Mouse (Mus musculus) myocyte (in vitro differentiated cells): ENCODE data around the gene Sh3d21. TPM values are rescaled to one million over a fixed set of nuclear protein-coding genes. Genes with fewer than 3 reads are reported as not detected.

ENCODE experiments used
- H3K27me3 ChIP-seq: one replicate; pipeline ENCODE4 v1.6.1; 2011; ENCODE audit not compliant: control insufficient read depth, insufficient read depth, insufficient read length
- H3K36me3 ChIP-seq: one replicate; pipeline ENCODE4 v1.6.1; 2011; ENCODE audit not compliant: control insufficient read depth, insufficient read depth
- H3K4me2 ChIP-seq: one replicate; pipeline ENCODE4 v1.6.1; 2011; ENCODE audit warnings: low read depth, control low read depth
- H3K4me3 ChIP-seq: one replicate; pipeline ENCODE4 v1.5.1; 2011; ENCODE audit warnings: mild to moderate bottlenecking, control low read depth, moderate library complexity
- H3K79me2 ChIP-seq: one replicate; pipeline ENCODE4 v1.6.1; 2011; ENCODE audit not compliant: control insufficient read depth, insufficient read depth
- H3ac ChIP-seq: one replicate; pipeline ENCODE4 v1.6.1; 2011; ENCODE audit not compliant: control insufficient read depth, insufficient read length
- CEBPB ChIP-seq: IDR thresholded peaks from 2 replicates; pipeline ENCODE4 v1.6.1; 2011; ENCODE audit warnings: mild to moderate bottlenecking, moderate library complexity; ENCODE audit not compliant: poor library complexity, insufficient read depth, severe bottlenecking
- E2F4 ChIP-seq: IDR thresholded peaks from one replicate; pipeline ENCODE4 v1.6.1; 2011; ENCODE audit warnings: mild to moderate bottlenecking, control low read depth, moderate library complexity; ENCODE audit not compliant: insufficient read depth
- MAX ChIP-seq: IDR thresholded peaks from one replicate; pipeline ENCODE4 v1.6.1; 2011; ENCODE audit warnings: low read depth, mild to moderate bottlenecking, control low read depth
- MYOD1 ChIP-seq, 3 experiments: IDR thresholded peaks; one replicate each; pipeline ENCODE4 v1.6.1; 2011; ENCODE audit warnings: control low read depth in 2 of 3, low read depth in 2 of 3, mild to moderate bottlenecking in 2 of 3, moderate library complexity in 1 of 3; ENCODE audit not compliant: insufficient read length in 2 of 3, control insufficient read depth in 1 of 3
- MYOG ChIP-seq, 3 experiments: IDR thresholded peaks; one replicate each; pipeline ENCODE4 v1.6.1; 2011; ENCODE audit warnings: control low read depth in 2 of 3, low read depth in 2 of 3, mild to moderate bottlenecking in 2 of 3; ENCODE audit not compliant: insufficient read length in 2 of 3, control insufficient read depth in 1 of 3, insufficient read depth in 1 of 3
- POLR2A ChIP-seq: IDR thresholded peaks from one replicate; pipeline ENCODE4 v1.6.1; 2011; ENCODE audit warnings: low read depth, mild to moderate bottlenecking, control low read depth, moderate library complexity; ENCODE audit not compliant: insufficient read length
- POLR2AphosphoS2 ChIP-seq: IDR thresholded peaks from one replicate; pipeline ENCODE4 v1.6.1; 2011; ENCODE audit warnings: low read depth, control low read depth; ENCODE audit not compliant: insufficient read length
- REST ChIP-seq: IDR thresholded peaks from one replicate; pipeline ENCODE4 v1.6.1; 2011; ENCODE audit warnings: mild to moderate bottlenecking, control low read depth, moderate library complexity; ENCODE audit not compliant: insufficient read depth, insufficient read length
- SRF ChIP-seq: IDR thresholded peaks from one replicate; pipeline ENCODE4 v1.6.1; 2011; ENCODE audit warnings: low read depth; ENCODE audit not compliant: control insufficient read depth, insufficient read length
- TCF12 ChIP-seq: IDR thresholded peaks from one replicate; pipeline ENCODE4 v1.6.1; 2011; ENCODE audit warnings: mild to moderate bottlenecking, control low read depth; ENCODE audit not compliant: poor library complexity, insufficient read depth, severe bottlenecking
- TCF3 ChIP-seq: IDR thresholded peaks from one replicate; pipeline ENCODE4 v1.6.1; 2011; ENCODE audit warnings: low read depth, control low read depth; ENCODE audit not compliant: insufficient read length
- USF1 ChIP-seq: IDR thresholded peaks from one replicate; pipeline ENCODE4 v1.6.1; 2011; ENCODE audit warnings: low read depth, mild to moderate bottlenecking, control low read depth, moderate library complexity
- polyA plus RNA-seq: library from polyadenylated mRNA; unstranded; fragments of >200 nt; fragmentation: generic; extraction: Trizol; gene quantifications from one replicate; pipeline ENCODE4 v1.2.1, GENCODE M21; 2012; ENCODE audit warnings: missing spikeins

The Sh3d21 gene
- polyA plus RNA-seq, 1 experiment: 0.23 TPM

DNA sequence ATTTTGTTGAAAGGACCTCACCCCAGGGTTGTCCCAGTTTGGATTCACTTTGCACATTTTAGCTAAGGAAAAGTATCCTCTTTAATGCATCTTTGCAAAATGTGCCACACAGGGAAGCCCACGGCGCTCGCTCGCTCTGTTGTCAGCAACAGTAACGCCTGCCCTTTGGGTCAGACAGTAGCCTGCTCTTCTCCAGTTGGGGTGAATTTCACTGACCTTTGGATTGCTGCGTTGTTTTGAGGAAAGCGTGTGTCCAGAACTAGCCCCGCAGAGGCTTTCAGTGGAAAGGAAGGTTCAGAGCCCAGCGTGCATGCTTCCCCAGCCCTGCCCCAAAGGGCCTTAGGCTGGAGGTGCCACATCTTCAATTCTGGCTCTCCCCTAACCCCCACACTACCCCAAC lies 47.9 kb downstream of the Sh3d21 start:
- peak overlapping the region; percentile 10 for H3K4me2 ChIP-seq
- H3K36me3 ChIP-seq: peaks cover 7% of the 10 kb centered on the region
- H3K4me3 ChIP-seq: no peak overlapping the region
- no peak for TF ChIP-seq USF1
- TF ChIP-seq E2F4: no peak
- H3K79me2 ChIP-seq: peaks cover 90% of the 10 kb centered on the region
- H3ac ChIP-seq: no peak overlapping the region
- H3K27me3 ChIP-seq: no peaks in the 10 kb centered on the region

DNA sequence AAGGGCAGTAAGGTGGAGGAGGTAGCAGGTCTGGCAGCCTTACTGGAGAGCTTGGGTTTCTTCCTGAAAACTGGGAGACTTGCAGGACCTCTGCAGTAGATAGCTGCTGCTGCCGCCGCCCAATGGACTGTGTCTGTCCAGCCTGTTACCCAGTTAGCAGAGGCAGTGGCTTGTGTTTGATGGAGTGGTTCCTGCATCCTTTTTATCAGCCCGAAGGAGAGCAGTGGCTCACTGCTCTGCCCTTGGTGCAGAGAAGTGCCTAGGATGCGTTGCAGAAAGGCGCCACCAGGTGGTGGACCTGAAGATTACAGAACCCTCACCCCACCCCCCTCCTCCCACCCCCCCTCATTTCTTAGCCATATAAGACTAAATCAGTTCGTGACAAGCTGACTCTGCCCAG lies 49.3 kb downstream of the Sh3d21 start:
- Histone ChIP-seq H3K4me3 (no peak overlapping the region), H3K36me3 (peaks cover 7% of the 10 kb centered on the region), H3K27me3 (no peaks in the 10 kb centered on the region), H3ac (no peak overlapping the region), H3K4me2 (peak overlapping the region; percentile 7), H3K79me2 (peaks cover 85% of the 10 kb centered on the region)
- TF ChIP-seq REST (no peak), USF1 (no peak), TCF3 (no peak), TCF12 (no peak), POLR2A (no peak), MAX (no peak)

DNA sequence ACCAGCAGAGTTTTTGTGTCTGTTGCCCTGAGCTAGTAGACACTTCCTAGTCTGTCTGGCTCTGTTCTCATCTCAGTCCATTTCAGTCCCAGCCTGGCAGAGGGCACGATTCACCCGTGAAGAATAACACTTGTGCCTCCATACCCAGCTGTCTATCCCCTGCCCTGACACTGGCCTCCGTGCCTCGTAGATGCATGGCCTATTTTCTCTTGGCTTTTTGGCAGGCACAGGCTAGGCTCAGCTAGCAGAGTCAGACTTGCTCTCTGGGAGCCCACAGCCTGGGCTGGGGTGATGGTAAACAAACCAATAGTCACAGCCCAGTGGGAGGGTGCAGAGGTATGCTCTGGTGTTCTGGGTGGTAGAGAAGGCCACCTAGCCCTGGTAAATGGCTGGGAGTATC lies 50.0 kb downstream of the Sh3d21 start:
- Histone ChIP-seq H3K4me3 (no peak overlapping the region), H3K27me3 (no peaks in the 10 kb centered on the region), H3K4me2 (no peak overlapping the region), H3K36me3 (peaks cover 7% of the 10 kb centered on the region), H3K79me2 (peaks cover 85% of the 10 kb centered on the region), H3ac (no peak overlapping the region)
- TF ChIP-seq TCF3 (no peak), MYOD1 (IDR thresholded peaks at IDR 0.05; ENCODE audit: control insufficient read depth in 1 of 3, insufficient read length in 2 of 3, low read depth in 2 of 3) (peak in 2 of 3 experiments; percentile 64 to 75), MYOG (IDR thresholded peaks at IDR 0.05; ENCODE audit: control insufficient read depth in 1 of 3, insufficient read depth in 1 of 3, insufficient read length in 2 of 3, low read depth in 2 of 3) (peak; percentile 37 to 75 (median 73)), REST (no peak), MAX (no peak)

DNA sequence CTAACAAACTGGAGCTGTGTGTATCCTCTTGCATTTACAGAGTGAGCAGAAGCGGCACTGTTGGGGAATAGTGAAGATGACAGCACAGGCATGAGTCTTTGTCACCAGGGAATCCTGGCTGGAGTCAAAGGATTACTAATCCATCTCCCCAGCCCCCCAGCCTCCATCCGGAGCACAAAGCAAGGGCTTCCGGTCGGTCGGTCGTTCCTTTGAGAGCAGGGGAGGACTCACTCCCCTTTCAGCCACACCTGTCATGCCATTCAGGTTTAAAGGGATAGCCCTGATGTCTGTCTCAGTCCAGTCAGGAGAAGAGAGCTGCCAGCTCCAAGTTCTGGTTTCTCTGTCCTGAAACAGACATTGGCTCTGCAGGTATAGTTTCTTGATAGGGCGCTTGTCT lies 52.1 kb downstream of the Sh3d21 start:
- TF ChIP-seq TCF12: no peak
- no peak for TF ChIP-seq POLR2A
- peak in 1 of 3 experiments; percentile 20 for TF ChIP-seq MYOG (IDR thresholded peaks at IDR 0.05; ENCODE audit: control insufficient read depth in 1 of 3, insufficient read depth in 1 of 3, insufficient read length in 2 of 3, low read depth in 2 of 3)
- TF ChIP-seq MAX: no peak
- TF ChIP-seq MYOD1 (IDR thresholded peaks at IDR 0.05; ENCODE audit: control insufficient read depth in 1 of 3, insufficient read length in 2 of 3, low read depth in 2 of 3): peak; percentile 30 to 92 (median 78)
- H3ac ChIP-seq: no peak overlapping the region
- peak overlapping the region; percentile 92 for H3K4me2 ChIP-seq
- peaks cover 87% of the 10 kb centered on the region for H3K79me2 ChIP-seq
- peaks cover 7% of the 10 kb centered on the region for H3K36me3 ChIP-seq
- H3K4me3 ChIP-seq: peak overlapping the region; percentile 8
- H3K27me3 ChIP-seq: no peaks in the 10 kb centered on the region

DNA sequence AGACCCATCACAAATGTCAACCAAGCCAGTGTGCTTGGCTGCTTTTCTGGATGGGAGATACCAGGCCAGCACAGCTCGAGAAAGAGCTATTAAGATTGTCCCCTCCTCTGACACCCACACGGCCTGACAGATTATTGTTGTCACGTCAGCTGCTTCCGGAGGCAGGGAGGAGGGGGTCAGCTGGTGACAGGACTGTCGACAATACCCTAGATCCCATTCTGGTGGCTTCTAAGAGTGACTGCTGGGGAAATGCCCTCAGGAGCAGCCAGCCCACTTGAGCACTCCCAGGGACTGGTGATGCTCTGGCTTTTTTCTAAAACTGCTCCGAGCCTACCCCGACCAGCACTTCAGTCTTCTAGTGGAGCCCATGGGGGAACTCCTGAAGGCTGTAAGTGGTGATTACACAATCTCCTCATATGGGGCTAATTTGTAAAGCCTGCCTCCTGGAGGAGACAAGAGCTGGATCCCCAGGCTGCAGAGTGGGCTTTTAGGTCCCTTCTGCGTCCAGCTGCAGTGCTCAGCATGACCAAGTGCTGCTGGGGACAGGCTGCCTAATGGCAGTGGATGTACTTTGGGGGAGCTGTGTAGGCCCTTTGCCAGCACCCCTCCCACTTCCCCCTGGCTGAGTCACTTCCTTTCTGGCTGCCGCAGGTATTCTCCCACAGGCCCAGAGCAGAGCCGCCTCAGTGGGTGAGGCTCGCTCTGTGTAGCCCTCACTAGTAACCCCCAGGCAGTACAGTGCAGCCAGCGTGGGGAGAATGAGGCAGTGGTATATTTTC lies 52.7 kb downstream of the Sh3d21 start:
- TF ChIP-seq CEBPB: peak; percentile 70; the same call in 1 of the 2 replicates
- TF ChIP-seq MYOD1 (IDR thresholded peaks at IDR 0.05; ENCODE audit: control insufficient read depth in 1 of 3, insufficient read length in 2 of 3, low read depth in 2 of 3): peak in 2 of 3 experiments; percentile 17 to 79
- TF ChIP-seq SRF: no peak
- peak in 1 of 3 experiments; percentile 68 for TF ChIP-seq MYOG (IDR thresholded peaks at IDR 0.05; ENCODE audit: control insufficient read depth in 1 of 3, insufficient read depth in 1 of 3, insufficient read length in 2 of 3, low read depth in 2 of 3)
- peak; percentile 70 for TF ChIP-seq POLR2AphosphoS2
- no peak for TF ChIP-seq E2F4
- TF ChIP-seq MAX: peak; percentile 80
- peak; percentile 74 for TF ChIP-seq POLR2A
- TF ChIP-seq TCF3: no peak
- peak; percentile 89 for TF ChIP-seq USF1
- no peak for TF ChIP-seq REST
- TF ChIP-seq TCF12: peak; percentile 3
- Histone ChIP-seq H3K79me2 (peaks cover 87% of the 10 kb centered on the region), H3K36me3 (peaks cover 7% of the 10 kb centered on the region), H3K4me3 (peak overlapping the region; percentile 8), H3ac (no peak overlapping the region), H3K27me3 (no peaks in the 10 kb centered on the region), H3K4me2 (peak overlapping the region; percentile 92)
